ENCODE assay signal across 8 mouse cellular contexts in genomic region chr14:61330996-61331561, GRCm38 (mm10). TPM values are rescaled to one million over a fixed set of nuclear protein-coding genes. Genes with fewer than 3 reads are reported as not detected.
DNase-seq lines count a peak whose midpoint lies in the region; ATAC-seq lines count a peak whose summit lies in the region.

No protein-coding gene starts in this region.

- ATAC-seq in common myeloid progenitor, adult 5-6 weeks (replicated peaks; ENCODE audit: low read depth, poor library complexity, severe bottlenecking), result peak; percentile 89
- ATAC-seq in megakaryocyte progenitor cell, adult 5-6 weeks (replicated peaks; ENCODE audit: poor library complexity), result peak; percentile 89

- DNase-seq in ZHBTc4 (ENCODE audit: low read depth, low spot score), result peak; percentile 86
- DNase-seq in gastrocnemius, postnatal 10 days, result peak; percentile 89
- DNase-seq in induced T-regulatory cell, adult 2 months (ENCODE audit: low read depth), result peak; percentile 91
- peak; percentile 37 to 47 for DNase-seq in left cerebral cortex, adult 8-10 months (ENCODE audit: low spot score in 2 of 2)
- peak; percentile 91 for DNase-seq in right cerebral cortex, postnatal 14 days
- peak; percentile 72 to 73 for DNase-seq in urinary bladder, postnatal 36 days (ENCODE audit: low spot score in 2 of 2)

RNA-seq across cellular contexts. Expression of gene Arl11, which starts 21.5 kb away (rescaled TPM):
- 5.2 and 11.0 TPM in 2 replicates for total RNA-seq in common myeloid progenitor, adult 5-6 weeks (2017)
- 1 to 10 TPM in 1 of 2 experiments, under 1 TPM in 1; 0.21 to 1.0 TPM for total RNA-seq in gastrocnemius, postnatal 10 days (2021)
- 1 to 10 TPM in 3 of 4 experiments, under 1 TPM in 1; 0.32 to 3.3 (median 1.7) TPM for total RNA-seq in left cerebral cortex, adult 8-10 months (2022)
- 27.5 and 28.0 TPM in 2 replicates for total RNA-seq in megakaryocyte progenitor cell, adult 5-6 weeks (2015)
- 15.5 and 21.1 TPM in 2 replicates for total RNA-seq in megakaryocyte progenitor cell, adult 5-6 weeks (2017)

RNA-seq across cellular contexts. Expression of gene Ebpl, which starts 29.2 kb away (rescaled TPM):
- total RNA-seq in common myeloid progenitor, adult 5-6 weeks (2017), result 4.3 and 6.0 TPM in 2 replicates
- 1 to 10 TPM; 2.7 to 3.4 TPM for total RNA-seq in gastrocnemius, postnatal 10 days (2021)
- total RNA-seq in left cerebral cortex, adult 8-10 months (2022), result 1 to 10 TPM; 3.4 to 5.1 (median 4.3) TPM
- 3.7 and 4.3 TPM in 2 replicates for total RNA-seq in megakaryocyte progenitor cell, adult 5-6 weeks (2015)
- 1.6 and 2.7 TPM in 2 replicates for total RNA-seq in megakaryocyte progenitor cell, adult 5-6 weeks (2017)

Comparison
In these comparisons a context has a peak if more than half of its experiments do, and no peak if none do; other contexts are left out.
1. Peak in every context shown above with its lines: DNase-seq and ATAC-seq.